Comparison of ENCODE assay signal across 9 mouse cellular contexts in the genomic region with DNA sequence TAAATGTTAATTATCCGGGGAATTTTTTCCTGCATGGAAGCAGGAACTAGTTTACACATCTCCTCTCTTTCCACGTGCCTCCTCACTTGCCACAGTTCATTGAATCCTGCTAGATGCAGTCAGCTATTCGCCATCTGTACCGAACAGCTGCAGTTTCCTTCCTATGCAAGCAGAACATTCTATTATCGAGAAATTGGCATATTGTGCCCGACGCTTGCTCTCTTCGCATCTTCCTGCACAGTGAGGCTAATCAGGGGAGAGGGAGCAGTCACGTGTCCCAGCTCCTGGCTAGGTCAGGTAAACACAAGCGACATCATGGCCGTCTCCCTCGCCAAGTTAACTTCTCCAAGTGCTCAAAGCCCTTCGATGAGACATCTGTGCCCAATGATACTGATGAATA. TPM values are rescaled to one million over a fixed set of nuclear protein-coding genes. Genes with fewer than 3 reads are reported as not detected.
DNase-seq lines count a peak whose midpoint lies in the region; ATAC-seq and TF ChIP-seq lines count a peak whose summit lies in the region.
"Had no signal": no experiment of that assay in that cellular context is flagged by ENCODE, and none has a peak within 500 bp of the region (broad histone marks: within the 10 kb centered on the region; RNA-seq: fewer than 3 reads in every experiment).

No protein-coding gene starts in this region.

- no peak overlapping the region for H3K27ac ChIP-seq in lung, embryonic 16.5 days (ENCODE audit: low read length)
- H3K27ac ChIP-seq in neural tube, embryonic 15.5 days (replicated peaks): no peak overlapping the region
- H3K27ac ChIP-seq: heart, adult 2 months had no signal

- H3K9ac ChIP-seq in lung, embryonic 16.5 days (ENCODE audit: low read length): no peak overlapping the region
- H3K9ac ChIP-seq in neural tube, embryonic 15.5 days (replicated peaks): no peak overlapping the region

- H3K4me2 ChIP-seq in lung, embryonic 16.5 days (ENCODE audit: low read depth, low read length): peak overlapping the region; percentile 40
- H3K4me2 ChIP-seq in neural tube, embryonic 15.5 days: peak overlapping the region; percentile 22

- H3K4me1 ChIP-seq in lung, embryonic 16.5 days (replicated peaks; ENCODE audit: control insufficient read depth, insufficient read depth, low read length): peaks cover 4% of the 10 kb centered on the region; the same call in 1 of the 2 replicates
- peaks cover 6% of the 10 kb centered on the region for H3K4me1 ChIP-seq in lung, adult 2 months (ENCODE audit: control insufficient read depth, insufficient read depth, low read length)
- 0 out of 2 replicates have a peak, but pooled peaks cover 3% of the 10 kb centered on the region for H3K4me1 ChIP-seq in neural tube, embryonic 15.5 days

- ATAC-seq in lung, embryonic 16.5 days (ENCODE audit: low read depth): peak; percentile 45; the same call in 1 of the 2 replicates
- no peak for ATAC-seq in neural tube, embryonic 15.5 days (ENCODE audit: low FRiP score)

- no peaks in the 10 kb centered on the region for H3K27me3 ChIP-seq in lung, embryonic 16.5 days (ENCODE audit: control insufficient read depth, insufficient read depth, low read depth, low read length)
- H3K27me3 ChIP-seq in neural tube, embryonic 15.5 days (replicated peaks): no peaks in the 10 kb centered on the region

- no peak for TF ChIP-seq CTCF in lung, adult 2 months (IDR thresholded peaks at IDR 0.05; ENCODE audit: insufficient read depth, low read length)

- DNase-seq in lung, adult 2 months: no peak
- peak; percentile 50 for DNase-seq in brain, embryonic 18.5 days (ENCODE audit: low read depth, low spot score)
- DNase-seq in layer of hippocampus, adult 8-10 months (ENCODE audit: low spot score in 2 of 2): peak; percentile 64 to 71
- no peak for DNase-seq in retina, postnatal 1 day
- no peak for DNase-seq in adrenal gland, adult 2 months
- DNase-seq in cerebellum, adult 8-10 months: no peak
- DNase-seq: heart, adult 2 months had no signal

- H3K4me3 ChIP-seq in lung, embryonic 16.5 days (ENCODE audit: low read length): no peak overlapping the region
- no peak overlapping the region for H3K4me3 ChIP-seq in lung, adult 2 months (replicated peaks; ENCODE audit: extremely low read depth, low read depth, low read length)
- H3K4me3 ChIP-seq in neural tube, embryonic 15.5 days (replicated peaks): no peak overlapping the region
- H3K4me3 ChIP-seq: heart, adult 2 months had no signal

- 19% methylated on average over 13 of the region's 13 CpGs for WGBS in lung, embryonic 16.5 days
- 15% methylated on average over 13 of the region's 13 CpGs for WGBS in lung, adult 2 months
- 64% methylated on average over 13 of the region's 13 CpGs for WGBS in neural tube, embryonic 15.5 days

- TF ChIP-seq POLR2A in lung, adult 2 months (IDR thresholded peaks at IDR 0.05; ENCODE audit: borderline replicate concordance, extremely low read depth, low read depth, low read length): no peak

- no peaks in the 10 kb centered on the region for H3K9me3 ChIP-seq in lung, embryonic 16.5 days (ENCODE audit: control insufficient read depth, low read length)
- H3K9me3 ChIP-seq in neural tube, embryonic 15.5 days (replicated peaks): no peaks in the 10 kb centered on the region

- H3K36me3 ChIP-seq in lung, embryonic 16.5 days (ENCODE audit: control insufficient read depth, insufficient read depth, low read length): no peaks in the 10 kb centered on the region
- H3K36me3 ChIP-seq in neural tube, embryonic 15.5 days: no peaks in the 10 kb centered on the region

RNA-seq across cellular contexts. Expression of a gene that starts 31.0 kb away (rescaled TPM):
- polyA plus RNA-seq in lung, embryonic 16.5 days (2015; fragmentation: Nextera tagmentation; extraction: Ambion mirVana): 6.8 and 7.4 TPM in 2 replicates
- polyA plus RNA-seq in lung, adult 2 months (2012; rRNA removed): 13.6 and 16.4 TPM in 2 replicates
- total RNA-seq in layer of hippocampus, adult 8-10 months (2022): 1 to 10 TPM; 3.8 to 5.8 (median 5.5) TPM
- polyA plus RNA-seq in neural tube, embryonic 15.5 days (2015; fragmentation: Nextera tagmentation; extraction: Ambion mirVana): 5.2 and 9.8 TPM in 2 replicates
- total RNA-seq in adrenal gland, adult 2 months (2021): 10 to 100 TPM; 15.8 to 24.2 TPM
- 17.8 and 33.3 TPM in 2 replicates for polyA plus RNA-seq in adrenal gland, adult 2 months (2012; rRNA removed)

RNA-seq across cellular contexts. Expression of a gene that starts 52.0 kb away (rescaled TPM):
- 0.95 and 1.1 TPM in 2 replicates for polyA plus RNA-seq in lung, embryonic 16.5 days (2015; fragmentation: Nextera tagmentation; extraction: Ambion mirVana)
- 0.97 and 1.9 TPM in 2 replicates for polyA plus RNA-seq in lung, adult 2 months (2012; rRNA removed)
- total RNA-seq in layer of hippocampus, adult 8-10 months (2022): under 1 TPM in 1 of 4 experiments, not detected in 3; 0.25 TPM
- 0.91 and 1.6 TPM in 2 replicates for polyA plus RNA-seq in neural tube, embryonic 15.5 days (2015; fragmentation: Nextera tagmentation; extraction: Ambion mirVana)
- total RNA-seq in adrenal gland, adult 2 months (2021): 1 to 10 TPM; 1.6 to 3.4 TPM
- 7.0 and 13.6 TPM in 2 replicates for polyA plus RNA-seq in adrenal gland, adult 2 months (2012; rRNA removed)

Comparison
In these comparisons a context has a peak if more than half of its experiments do, and no peak if none do; other contexts are left out.
1. DNase-seq: peak in brain, embryonic 18.5 days (single experiment) and layer of hippocampus, adult 8-10 months (2 of 2); none in lung, adult 2 months (single experiment), retina, postnatal 1 day (single experiment), adrenal gland, adult 2 months (single experiment) and cerebellum, adult 8-10 months (single experiment).